14 mouse cellular contexts compared by ENCODE assay signal in the genomic region with DNA sequence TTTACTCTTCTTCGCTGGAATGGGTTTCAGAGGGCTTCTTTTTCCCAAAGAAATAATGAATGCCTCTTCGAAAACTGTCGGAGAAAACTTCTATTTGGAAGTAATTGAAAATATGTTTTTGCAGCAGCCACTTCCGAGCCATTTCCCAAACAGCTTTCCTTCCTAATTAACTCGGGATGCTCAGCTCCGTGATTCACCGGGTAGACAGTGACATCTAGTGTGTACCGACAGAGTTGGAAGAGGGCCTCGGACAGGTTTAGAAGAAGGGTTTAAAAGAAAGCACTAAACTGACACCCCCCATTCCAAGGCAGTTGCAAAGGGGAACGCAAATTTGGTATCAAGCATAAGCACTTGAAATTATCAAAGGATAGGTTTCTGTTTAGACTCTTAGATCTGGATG. TPM values are rescaled to one million over a fixed set of nuclear protein-coding genes. Genes with fewer than 3 reads are reported as not detected.
DNase-seq lines count a peak whose midpoint lies in the region; ATAC-seq and TF ChIP-seq lines count a peak whose summit lies in the region.
"Had no signal": no experiment of that assay in that cellular context is flagged by ENCODE, and none has a peak within 500 bp of the region (broad histone marks: within the 10 kb centered on the region; RNA-seq: fewer than 3 reads in every experiment).

No protein-coding gene starts in this region.

- H3K4me3 ChIP-seq in left cerebral cortex, adult 2 months, result no peak overlapping the region
- H3K4me3 ChIP-seq: erythroblast, embryonic 14.5 days; heart, embryonic 13.5 days; liver, embryonic 15.5 days; megakaryocyte, embryonic 14.5 days had no signal

- ATAC-seq in frontal cortex, adult (ENCODE audit: low TSS enrichment), result peak; percentile 86

- intact Hi-C loops in left cerebral cortex, adult 2 months (cut with DNase I), result no loop called here

- no peak for DNase-seq in frontal cortex, postnatal 36 days (ENCODE audit: low spot score in 2 of 2)
- DNase-seq in left cerebral cortex, adult 2 months (ENCODE audit: extremely low spot score in 1 of 2, low spot score in 2 of 2), result no peak
- no peak for DNase-seq in left cerebral cortex, adult 8-10 months (ENCODE audit: low spot score in 2 of 2)
- DNase-seq in ES-CJ7 (ENCODE audit: low read depth, low spot score) (peak; percentile 61), ZHBTc4 (ENCODE audit: low read depth, low spot score) (peak; percentile 50)
- DNase-seq in spleen, postnatal 4 days (ENCODE audit: low spot score in 2 of 2), result no peak
- DNase-seq: cerebellum, adult 9-10 months; kidney, postnatal 25 days; thymus, postnatal 36 days had no signal

- no peak overlapping the region for H3K27ac ChIP-seq in left cerebral cortex, adult 2 months
- H3K27ac ChIP-seq: heart, embryonic 13.5 days; liver, embryonic 15.5 days had no signal

- peak; percentile 54 for TF ChIP-seq CTCF in left cerebral cortex, adult 2 months (IDR thresholded peaks at IDR 0.05)

RNA-seq across cellular contexts. Expression of a gene that starts 46.1 kb away (rescaled TPM):
- total RNA-seq in left cerebral cortex, adult 2 months (2021), result 10 to 100 TPM; 54.1 to 55.2 TPM
- total RNA-seq in left cerebral cortex, adult 8-10 months (2022), result 10 to 100 TPM; 43.4 to 46.2 (median 44.4) TPM

Comparison
In these comparisons a context has a peak if more than half of its experiments do, and no peak if none do; other contexts are left out.
1. DNase-seq: peak in ES-CJ7 (single experiment) and ZHBTc4 (single experiment); none in frontal cortex, postnatal 36 days (0 of 2), left cerebral cortex, adult 2 months (0 of 2), left cerebral cortex, adult 8-10 months (0 of 2) and spleen, postnatal 4 days (0 of 2).